Mouse (Mus musculus): ENCODE data around the gene Inca1.

Gene Inca1

GRCm38 (mm10) chr11:70652029-70652883 is 47.7 kb downstream of the Inca1 start:
- DNase-seq = peak; percentile 62

- DNase-seq = no peak
These were observed 48.6 kb downstream of the Inca1 start for GRCm38 (mm10) chr11:70651391-70651790.

- DNase-seq = no peak
These were observed 49.4 kb downstream of the Inca1 start for GRCm38 (mm10) chr11:70650322-70651175.

GRCm38 (mm10) chr11:70649185-70649734 is 50.7 kb downstream of the Inca1 start:
- no peak for DNase-seq

- no peak for DNase-seq
These were observed 51.4 kb downstream of the Inca1 start for GRCm38 (mm10) chr11:70648512-70648911.

GRCm38 (mm10) chr11:70647716-70648420 is 52.1 kb downstream of the Inca1 start:
- DNase-seq = peak; percentile 25

- peak; percentile 100 for DNase-seq
These were observed 53.0 kb downstream of the Inca1 start, which contains the start of the genes Rnf167 and Slc25a11 for GRCm38 (mm10) chr11:70646691-70647650. Rnf167 (plus strand) TSS chr11:70647235. Slc25a11 (minus strand) TSS chr11:70647479.

- DNase-seq = no peak
These were observed 53.7 kb downstream of the Inca1 start for GRCm38 (mm10) chr11:70646259-70646555.

GRCm38 (mm10) chr11:70645461-70646258 is 54.3 kb downstream of the Inca1 start:
- no peak for DNase-seq

- no peak for DNase-seq
These were observed 55.3 kb downstream of the Inca1 start for GRCm38 (mm10) chr11:70644564-70645103.

GRCm38 (mm10) chr11:70643051-70643450 is 56.9 kb downstream of the Inca1 start:
- no peak for DNase-seq

GRCm38 (mm10) chr11:70641241-70641640 is 58.7 kb downstream of the Inca1 start:
- no peak for DNase-seq

- no peak for DNase-seq
These were observed 60.0 kb downstream of the Inca1 start for GRCm38 (mm10) chr11:70639976-70640375.

GRCm38 (mm10) chr11:70638714-70639278 is 61.2 kb downstream of the Inca1 start, which contains the start of gene Gp1ba:
Gp1ba (plus strand) TSS chr11:70639122.
- no peak for DNase-seq
